Mouse (Mus musculus) right cerebral cortex, adult 2 months (tissue): Measurements from ENCODE around the gene Aadat.
"Not testable (repeated sequence)": the region's sequence is repeated elsewhere in the genome, so short reads cannot be mapped to it uniquely, and the experiment has no call there.

Source experiments
- DNase-seq, 2 experiments: peaks; one replicate each; pipeline ENCODE4 v3.0.0; 2021 to 2022; ENCODE audit warnings: low spot score in 2 of 2

Aadat gene

GRCm38 (mm10) chr8:60505653-60506521 is at the start of gene Aadat:
Aadat (plus strand) TSS chr8:60505932.
- peak; percentile 60 to 70 for DNase-seq

- DNase-seq, result peak; percentile 82 to 85
Observed at GRCm38 (mm10) chr8:60466686-60467335, 38.9 kb upstream of the Aadat start.

GRCm38 (mm10) chr8:60490147-60490546 is 15.6 kb upstream of the Aadat start:
- DNase-seq, result no peak

GRCm38 (mm10) chr8:60491871-60492270 is 13.9 kb upstream of the Aadat start:
- DNase-seq, result no peak

- no peak for DNase-seq
Observed at GRCm38 (mm10) chr8:60492471-60492870, 13.3 kb upstream of the Aadat start.

- no peak for DNase-seq
Observed at GRCm38 (mm10) chr8:60494606-60495005, 11.1 kb upstream of the Aadat start.

GRCm38 (mm10) chr8:60495046-60495445 is 10.7 kb upstream of the Aadat start:
- not testable (repeated sequence) for DNase-seq

- DNase-seq, result no peak
Observed at GRCm38 (mm10) chr8:60503098-60503497, 2.6 kb upstream of the Aadat start, which contains the start of gene Gm10283. Gm10283 (minus strand) TSS chr8:60503198.

- no peak for DNase-seq
Observed at GRCm38 (mm10) chr8:60518286-60518685, 12.6 kb downstream of the Aadat start.

GRCm38 (mm10) chr8:60534945-60535344 is 29.2 kb downstream of the Aadat start:
- no peak for DNase-seq

GRCm38 (mm10) chr8:60566783-60567182 is 61.1 kb downstream of the Aadat start:
- DNase-seq, result no peak

- no peak for DNase-seq
Observed at GRCm38 (mm10) chr8:60577231-60577630, 71.5 kb downstream of the Aadat start.

GRCm38 (mm10) chr8:60583369-60583768 is 77.6 kb downstream of the Aadat start:
- no peak for DNase-seq

- not testable (repeated sequence) for DNase-seq
Observed at GRCm38 (mm10) chr8:60591352-60592105, 85.8 kb downstream of the Aadat start.

GRCm38 (mm10) chr8:60594761-60595160 is 89.0 kb downstream of the Aadat start:
- DNase-seq, result peak; percentile 39 to 50
